In genomic region chr15:102270274-102270960, GRCm38 (mm10) we compare ENCODE assay signal across 10 mouse cellular contexts. TPM values are rescaled to one million over a fixed set of nuclear protein-coding genes. Genes with fewer than 3 reads are reported as not detected.
A peak's percentile ranks its signal among the peaks of the same experiment; 100 is the strongest.
DNase-seq lines count a peak whose midpoint lies in the region; ATAC-seq lines count a peak whose summit lies in the region.
"Had no signal": no experiment of that assay in that cellular context is flagged by ENCODE, and none has a peak within 500 bp of the region (broad histone marks: within the 10 kb centered on the region; RNA-seq: fewer than 3 reads in every experiment).

TSS of gene Gm9918 (plus strand) at chr15:102270563.

- DNase-seq in heart, postnatal 14 days: no peak
- DNase-seq in MN1 (ENCODE audit: low spot score): peak; percentile 42
- no peak for DNase-seq in hindbrain, embryonic 14.5 days (ENCODE audit: low spot score)
- no peak for DNase-seq in layer of hippocampus, postnatal 14 days (ENCODE audit: low spot score in 2 of 2)
- DNase-seq in T-cell, adult 2 months (ENCODE audit: low spot score): no peak
- DNase-seq in urinary bladder, postnatal 4 days (ENCODE audit: low spot score in 2 of 2): no peak
- DNase-seq: thymus, postnatal 36 days had no signal

- peak within 1 kb of the TSS; percentile 56; the same call in 1 of the 2 replicates for H3K9ac ChIP-seq in heart, embryonic 12.5 days
- H3K9ac ChIP-seq in hindbrain, embryonic 14.5 days: no peak within 1 kb of the TSS
- H3K9ac ChIP-seq in midbrain, embryonic 12.5 days (replicated peaks): peak within 1 kb of the TSS; percentile 41

- no peaks in the 10 kb centered on the region for H3K9me3 ChIP-seq in heart, embryonic 12.5 days (replicated peaks)
- H3K9me3 ChIP-seq in hindbrain, embryonic 14.5 days (ENCODE audit: control insufficient read depth, low read length): no peaks in the 10 kb centered on the region
- H3K9me3 ChIP-seq in midbrain, embryonic 12.5 days: no peaks in the 10 kb centered on the region

- H3K4me1 ChIP-seq in heart, embryonic 12.5 days (replicated peaks): peaks cover 13% of the 10 kb centered on the region
- H3K4me1 ChIP-seq in hindbrain, embryonic 14.5 days (replicated peaks; ENCODE audit: control insufficient read depth, insufficient read depth, low read length): no peaks in the 10 kb centered on the region
- H3K4me1 ChIP-seq in midbrain, embryonic 12.5 days: peaks cover 9% of the 10 kb centered on the region

- H3K4me3 ChIP-seq in heart, embryonic 12.5 days: peak within 1 kb of the TSS; percentile 32
- H3K4me3 ChIP-seq in hindbrain, embryonic 14.5 days (replicated peaks; ENCODE audit: low read length): no peak within 1 kb of the TSS
- H3K4me3 ChIP-seq in midbrain, embryonic 12.5 days: peak within 1 kb of the TSS; percentile 21

- no peak within 1 kb of the TSS for H3K27ac ChIP-seq in heart, embryonic 12.5 days (ENCODE audit: poor library complexity, severe bottlenecking)
- no peak within 1 kb of the TSS for H3K27ac ChIP-seq in hindbrain, embryonic 14.5 days
- H3K27ac ChIP-seq in midbrain, embryonic 12.5 days (replicated peaks): no peak within 1 kb of the TSS

- ATAC-seq in heart, embryonic 12.5 days (ENCODE audit: insufficient number of reproducible peaks, low FRiP score): peak; percentile 29; the same call in 1 of the 2 replicates
- no peak for ATAC-seq in hindbrain, embryonic 14.5 days (ENCODE audit: low FRiP score)
- no peak for ATAC-seq in midbrain, embryonic 12.5 days (ENCODE audit: low FRiP score, low read depth)

- H3K36me3 ChIP-seq in heart, embryonic 12.5 days: no peaks in the 10 kb centered on the region
- H3K36me3 ChIP-seq in hindbrain, embryonic 14.5 days (replicated peaks; ENCODE audit: control insufficient read depth, insufficient read depth): no peaks in the 10 kb centered on the region
- no peaks in the 10 kb centered on the region for H3K36me3 ChIP-seq in midbrain, embryonic 12.5 days

- H3K27me3 ChIP-seq in heart, embryonic 12.5 days (replicated peaks): peaks cover 23% of the 10 kb centered on the region
- peaks cover 19% of the 10 kb centered on the region for H3K27me3 ChIP-seq in hindbrain, embryonic 14.5 days (ENCODE audit: control insufficient read depth, insufficient read depth, low read length)
- peaks cover 30% of the 10 kb centered on the region for H3K27me3 ChIP-seq in midbrain, embryonic 12.5 days

- WGBS in heart, embryonic 12.5 days: 11% methylated on average over 21 of the region's 21 CpGs
- 9% methylated on average over 21 of the region's 21 CpGs for whole genome bisulfite sequencing in hindbrain, embryonic 14.5 days
- 5% methylated on average over 19 of the region's 21 CpGs for WGBS in midbrain, embryonic 12.5 days

- H3K4me2 ChIP-seq in heart, embryonic 12.5 days: peak within 1 kb of the TSS; percentile 59
- peak within 1 kb of the TSS; percentile 28 for H3K4me2 ChIP-seq in hindbrain, embryonic 14.5 days (replicated peaks)
- peak within 1 kb of the TSS; percentile 42 for H3K4me2 ChIP-seq in midbrain, embryonic 12.5 days (replicated peaks)

- intact Hi-C loops in heart, postnatal 14 days (cut with DNase I): no loop called here

RNA-seq across cellular contexts. Expression of gene Gm9918, which starts in this region (rescaled TPM):
- polyA plus RNA-seq in heart, embryonic 12.5 days (2016; fragmentation: Nextera tagmentation; extraction: Ambion mirVana): 0.19 TPM in 1 of 2 replicates, not detected in the other
- total RNA-seq in heart, postnatal 14 days (2021): not detected
- polyA plus RNA-seq in hindbrain, embryonic 14.5 days (2014; fragmentation: Nextera tagmentation; extraction: Ambion mirVana): not detected in 2 replicates
- polyA plus RNA-seq in midbrain, embryonic 12.5 days (2016; fragmentation: Nextera tagmentation; extraction: Ambion mirVana): 0.26 and 0.28 TPM in 2 replicates
- total RNA-seq in layer of hippocampus, postnatal 14 days (2021): not detected
- total RNA-seq: neutrophil, adult 5-6 weeks had no signal

Comparison
In these comparisons a context has a peak if more than half of its experiments do, and no peak if none do; other contexts are left out.
1. Peak in ATAC-seq, H3K4me3 ChIP-seq, H3K9ac ChIP-seq and H3K4me2 ChIP-seq in heart, embryonic 12.5 days; RNA of the gene not detected or under 1 TPM.